Mouse (Mus musculus): ENCODE results near the gene Rabggtb. TPM values are rescaled to one million over a fixed set of nuclear protein-coding genes. Genes with fewer than 3 reads are reported as not detected.

The Rabggtb gene
- polyA plus RNA-seq, 1 experiment = 2.3 TPM

GRCm38 (mm10) chr3:153905251-153906135 lies 7.3 kb downstream of the Rabggtb start:
- H3K4me1 ChIP-seq = peaks cover 49% of the 10 kb centered on the region

GRCm38 (mm10) chr3:153904586-153904985 lies 8.2 kb downstream of the Rabggtb start:
- TF ChIP-seq GATA1 (IDR thresholded peaks at IDR 0.05; ENCODE audit: borderline replicate concordance, low read length) (no peak), FLI1 (IDR thresholded peaks at IDR 0.05; ENCODE audit: low read length) (no peak)
- Histone ChIP-seq H3K27me3 (replicated peaks) (peaks cover 6% of the 10 kb centered on the region), H3K4me3 (replicated peaks) (no peak overlapping the region), H3K36me3 (replicated peaks; ENCODE audit: low read length) (peaks cover 61% of the 10 kb centered on the region), H3K9me3 (no peaks in the 10 kb centered on the region), H3K4me1 (peaks cover 40% of the 10 kb centered on the region)

More at GRCm38 (mm10) chr3:153905251-153906135, 7.3 kb downstream of the Rabggtb start:
- peaks cover 3% of the 10 kb centered on the region for H3K27me3 ChIP-seq (replicated peaks)
- peaks cover 70% of the 10 kb centered on the region for H3K36me3 ChIP-seq (replicated peaks; ENCODE audit: low read length)
- no peaks in the 10 kb centered on the region for H3K9me3 ChIP-seq
- H3K4me3 ChIP-seq (replicated peaks) = no peak overlapping the region
- TF ChIP-seq FLI1 (IDR thresholded peaks at IDR 0.05; ENCODE audit: low read length) = no peak
- no peak for TF ChIP-seq GATA1 (IDR thresholded peaks at IDR 0.05; ENCODE audit: borderline replicate concordance, low read length)

- peaks cover 42% of the 10 kb centered on the region for H3K36me3 ChIP-seq (replicated peaks; ENCODE audit: low read length)
Observed at GRCm38 (mm10) chr3:153902595-153902994, 10.2 kb downstream of the Rabggtb start.

GRCm38 (mm10) chr3:153901904-153902303 lies 10.9 kb downstream of the Rabggtb start:
- Histone ChIP-seq H3K27me3 (replicated peaks) (peaks cover 19% of the 10 kb centered on the region), H3K36me3 (replicated peaks; ENCODE audit: low read length) (peaks cover 35% of the 10 kb centered on the region), H3K9me3 (no peaks in the 10 kb centered on the region), H3K4me3 (replicated peaks) (no peak overlapping the region), H3K4me1 (peaks cover 24% of the 10 kb centered on the region)
- TF ChIP-seq FLI1 (IDR thresholded peaks at IDR 0.05; ENCODE audit: low read length) (no peak), GATA1 (IDR thresholded peaks at IDR 0.05; ENCODE audit: borderline replicate concordance, low read length) (no peak)

More at GRCm38 (mm10) chr3:153902595-153902994, 10.2 kb downstream of the Rabggtb start:
- TF ChIP-seq GATA1 (IDR thresholded peaks at IDR 0.05; ENCODE audit: borderline replicate concordance, low read length) (no peak), FLI1 (IDR thresholded peaks at IDR 0.05; ENCODE audit: low read length) (no peak)
- Histone ChIP-seq H3K4me3 (replicated peaks) (no peak overlapping the region), H3K9me3 (no peaks in the 10 kb centered on the region), H3K4me1 (peaks cover 22% of the 10 kb centered on the region), H3K27me3 (replicated peaks) (peaks cover 14% of the 10 kb centered on the region)

DNA sequence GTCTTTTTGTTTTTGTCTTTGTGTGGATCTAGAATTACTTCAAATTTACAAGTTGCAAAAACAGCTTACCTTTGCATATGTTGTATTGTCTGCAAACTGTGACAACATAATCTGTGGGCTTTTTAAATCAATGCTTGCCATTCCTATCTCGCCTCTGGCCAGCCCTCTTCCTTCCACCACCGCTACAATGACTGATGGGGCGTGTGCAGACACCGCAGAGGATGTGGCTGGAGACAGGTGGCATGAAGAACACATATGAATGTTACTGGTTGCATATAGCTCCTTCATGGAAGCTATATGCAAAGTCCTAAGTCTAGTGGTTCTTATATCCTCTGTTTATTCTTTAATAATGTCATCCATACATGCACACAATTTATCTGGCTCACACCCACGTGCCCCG lies 15.6 kb downstream of the Rabggtb start:
- Histone ChIP-seq H3K4me1 (peaks cover 19% of the 10 kb centered on the region), H3K27me3 (replicated peaks) (peaks cover 35% of the 10 kb centered on the region), H3K4me3 (replicated peaks) (no peak overlapping the region), H3K36me3 (replicated peaks; ENCODE audit: low read length) (no peaks in the 10 kb centered on the region), H3K9me3 (no peaks in the 10 kb centered on the region)
- no peak for TF ChIP-seq FLI1 (IDR thresholded peaks at IDR 0.05; ENCODE audit: low read length)
- no peak for TF ChIP-seq GATA1 (IDR thresholded peaks at IDR 0.05; ENCODE audit: borderline replicate concordance, low read length)

GRCm38 (mm10) chr3:153895454-153895853 lies 17.4 kb downstream of the Rabggtb start:
- Histone ChIP-seq H3K9me3 (no peaks in the 10 kb centered on the region), H3K36me3 (replicated peaks; ENCODE audit: low read length) (no peaks in the 10 kb centered on the region), H3K27me3 (replicated peaks) (peaks cover 38% of the 10 kb centered on the region), H3K4me1 (peaks cover 19% of the 10 kb centered on the region), H3K4me3 (replicated peaks) (no peak overlapping the region)
- TF ChIP-seq FLI1 (IDR thresholded peaks at IDR 0.05; ENCODE audit: low read length) (no peak), GATA1 (IDR thresholded peaks at IDR 0.05; ENCODE audit: borderline replicate concordance, low read length) (no peak)

DNA sequence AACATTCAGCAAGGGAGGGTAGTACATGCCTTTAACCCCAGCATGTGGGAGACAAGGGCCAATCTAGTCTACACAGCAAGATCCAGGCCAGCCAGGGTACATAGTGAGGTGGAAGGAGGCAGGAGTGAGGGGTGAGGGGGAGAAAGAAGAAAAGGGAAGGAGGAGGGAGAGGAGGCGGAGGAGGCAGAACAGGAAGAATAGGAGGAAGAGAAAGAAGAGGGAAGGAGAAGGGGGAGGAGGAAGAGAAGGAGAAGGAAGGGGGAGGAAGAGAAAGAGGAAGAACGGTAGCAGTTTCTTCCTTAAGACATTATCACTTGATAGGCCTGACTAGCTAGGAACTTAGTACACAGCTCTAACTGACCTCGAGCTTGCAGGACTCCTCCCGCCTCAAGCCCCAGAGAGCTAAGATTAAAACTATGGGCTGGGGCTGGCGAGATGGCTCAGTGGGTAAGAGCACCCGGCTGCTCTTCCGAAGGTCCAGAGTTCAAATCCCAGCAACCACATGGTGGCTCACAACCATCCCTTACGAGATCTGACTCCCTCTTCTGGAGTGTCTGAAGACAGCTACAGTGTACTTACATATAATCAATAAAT lies 23.5 kb downstream of the Rabggtb start:
- H3K4me1 ChIP-seq = no peaks in the 10 kb centered on the region
- no peaks in the 10 kb centered on the region for H3K36me3 ChIP-seq (replicated peaks; ENCODE audit: low read length)
- H3K27me3 ChIP-seq (replicated peaks) = peaks cover 33% of the 10 kb centered on the region
- no peak overlapping the region for H3K4me3 ChIP-seq (replicated peaks)
- TF ChIP-seq FLI1 (IDR thresholded peaks at IDR 0.05; ENCODE audit: low read length) (no peak), GATA1 (IDR thresholded peaks at IDR 0.05; ENCODE audit: borderline replicate concordance, low read length) (no peak)
- no peaks in the 10 kb centered on the region for H3K9me3 ChIP-seq

DNA sequence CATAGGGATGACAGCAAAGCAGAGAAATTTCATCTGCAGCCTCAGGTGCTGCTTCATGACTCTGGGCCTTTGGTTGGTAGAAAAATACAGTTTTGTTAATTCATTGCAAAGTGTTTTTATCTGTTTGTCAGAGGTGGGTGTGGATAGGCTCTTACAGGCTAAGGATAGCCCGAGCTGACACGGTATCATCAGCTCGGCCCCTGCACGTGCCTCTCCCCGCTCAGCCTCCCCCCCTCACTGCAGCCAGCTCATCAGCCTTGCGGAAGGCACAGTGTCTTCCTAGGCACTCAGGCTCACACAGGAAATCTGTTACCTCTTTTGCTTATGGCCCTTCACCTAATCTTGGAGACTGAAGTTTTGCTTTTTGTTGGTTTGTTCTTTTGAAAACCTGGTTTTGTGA lies 24.7 kb downstream of the Rabggtb start:
- TF ChIP-seq FLI1 (IDR thresholded peaks at IDR 0.05; ENCODE audit: low read length) = no peak
- no peak for TF ChIP-seq GATA1 (IDR thresholded peaks at IDR 0.05; ENCODE audit: borderline replicate concordance, low read length)
- no peaks in the 10 kb centered on the region for H3K36me3 ChIP-seq (replicated peaks; ENCODE audit: low read length)
- no peaks in the 10 kb centered on the region for H3K4me1 ChIP-seq

DNA sequence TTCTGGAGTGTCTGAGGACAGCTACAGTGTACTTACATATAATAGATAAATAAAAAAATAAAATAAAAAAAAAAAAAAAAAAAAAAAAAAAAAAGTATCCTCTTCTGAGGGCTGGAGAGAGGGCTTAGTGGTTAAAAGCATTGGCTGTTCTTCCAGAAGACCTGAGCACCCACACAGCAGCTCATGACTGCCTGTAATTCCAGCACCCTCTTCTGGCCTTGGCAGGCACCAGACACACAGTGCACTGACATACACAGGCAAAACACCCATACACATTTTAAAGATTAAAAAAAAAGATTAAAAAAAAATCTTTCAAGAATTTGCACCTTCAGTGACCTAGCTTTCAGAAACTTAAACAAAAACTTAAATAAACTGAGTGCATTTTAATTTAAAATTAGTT lies 26.5 kb downstream of the Rabggtb start:
- no peaks in the 10 kb centered on the region for H3K9me3 ChIP-seq
- TF ChIP-seq FLI1 (IDR thresholded peaks at IDR 0.05; ENCODE audit: low read length) (no peak), GATA1 (IDR thresholded peaks at IDR 0.05; ENCODE audit: borderline replicate concordance, low read length) (no peak)
- H3K27me3 ChIP-seq (replicated peaks) = peaks cover 32% of the 10 kb centered on the region
- no peaks in the 10 kb centered on the region for H3K36me3 ChIP-seq (replicated peaks; ENCODE audit: low read length)
- H3K4me3 ChIP-seq (replicated peaks) = no peak overlapping the region
- H3K4me1 ChIP-seq = no peaks in the 10 kb centered on the region

More for the DNA sequence above, 24.7 kb downstream of the Rabggtb start:
- Histone ChIP-seq H3K9me3 (no peaks in the 10 kb centered on the region), H3K27me3 (replicated peaks) (peaks cover 35% of the 10 kb centered on the region), H3K4me3 (replicated peaks) (no peak overlapping the region)

GRCm38 (mm10) chr3:153871396-153871795 lies 41.4 kb downstream of the Rabggtb start:
- H3K36me3 ChIP-seq (replicated peaks; ENCODE audit: low read length) = no peaks in the 10 kb centered on the region
- no peak overlapping the region for H3K4me3 ChIP-seq (replicated peaks)
- H3K27me3 ChIP-seq (replicated peaks) = peaks cover 14% of the 10 kb centered on the region
- no peaks in the 10 kb centered on the region for H3K9me3 ChIP-seq
- H3K4me1 ChIP-seq = no peaks in the 10 kb centered on the region
- no peak for TF ChIP-seq GATA1 (IDR thresholded peaks at IDR 0.05; ENCODE audit: borderline replicate concordance, low read length)

All from megakaryocyte, embryonic 14.5 days (primary cell).